Mouse (Mus musculus) E14TG2a.4 (cell line): ENCODE results near the gene Eya4.

Experiments
- CTCF ChIP-seq: conservative IDR thresholded peaks from 2 replicates; pipeline ENCODE4 v1.5.1; 2014; ENCODE audit warnings: low read length
- POU5F1 ChIP-seq: IDR thresholded peaks from 2 replicates; pipeline ENCODE4 v1.6.1; 2014; ENCODE audit warnings: low read length, borderline replicate concordance

DNA sequence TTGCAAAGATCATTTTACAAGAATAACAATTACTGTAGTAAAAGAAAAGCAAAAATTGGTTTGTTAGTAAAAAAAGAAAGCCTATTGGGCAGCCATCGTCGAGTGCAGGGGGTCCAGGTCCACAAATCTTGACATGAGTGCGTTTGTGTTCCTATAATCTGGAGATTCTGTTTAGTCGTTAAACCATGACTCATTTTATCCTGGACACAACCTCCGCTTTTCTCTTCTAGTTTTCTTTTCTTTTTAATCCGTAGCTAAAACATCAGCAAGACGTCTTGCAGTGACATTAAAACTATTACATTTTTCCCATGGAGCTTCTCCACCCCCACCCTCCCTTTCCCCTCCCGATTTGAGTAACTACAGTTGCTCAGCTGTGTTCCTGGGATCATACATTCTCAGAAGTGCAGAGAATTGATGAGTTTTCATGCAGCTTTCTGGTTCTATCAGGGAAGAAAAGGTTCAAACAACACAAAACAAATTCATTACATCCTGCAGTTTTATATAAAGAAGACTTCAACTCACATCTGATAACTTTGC, 297.1 kb downstream of the Eya4 start:
- TF ChIP-seq CTCF, result no peak
- no peak for TF ChIP-seq POU5F1
